Comparison of ENCODE assay signal across 9 mouse cellular contexts in the genomic region with DNA sequence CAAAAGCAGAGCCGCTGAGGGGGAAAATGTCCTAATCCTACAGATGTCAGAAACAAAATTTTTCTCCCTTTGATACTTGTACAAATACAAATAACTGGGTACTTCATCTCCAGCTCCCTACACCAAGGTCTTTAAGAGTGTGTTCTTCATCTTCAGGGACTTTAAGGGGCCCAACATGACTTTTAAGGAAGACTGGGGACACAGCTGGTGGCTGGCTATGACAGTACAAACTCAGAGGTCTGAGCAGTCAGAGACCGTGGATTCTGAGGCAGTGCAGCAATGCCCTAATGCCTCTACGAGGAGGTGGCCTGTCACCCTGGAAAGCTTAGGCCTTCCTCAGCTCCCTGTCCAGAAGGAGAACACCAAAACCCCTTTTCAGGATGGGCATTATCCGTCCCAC. TPM values are rescaled to one million over a fixed set of nuclear protein-coding genes. Genes with fewer than 3 reads are reported as not detected.
DNase-seq lines count a peak whose midpoint lies in the region; ATAC-seq and TF ChIP-seq lines count a peak whose summit lies in the region.
"Had no signal": no experiment of that assay in that cellular context is flagged by ENCODE, and none has a peak within 500 bp of the region (broad histone marks: within the 10 kb centered on the region; RNA-seq: fewer than 3 reads in every experiment).

No protein-coding gene starts in this region.

- peak overlapping the region; percentile 100 for H3K27ac ChIP-seq in heart, embryonic 10.5 days
- H3K27ac ChIP-seq in CH12.LX (ENCODE audit: insufficient read depth, low read depth) = no peak overlapping the region
- peak overlapping the region; percentile 95; the same call in 1 of the 2 replicates for H3K27ac ChIP-seq in forebrain, postnatal 0 days (ENCODE audit: low read depth, low read length)
- H3K27ac ChIP-seq in liver, embryonic 15.5 days (replicated peaks) = peak overlapping the region; percentile 98
- H3K27ac ChIP-seq: macrophage had no signal

- TF ChIP-seq CTCF in CH12.LX (conservative IDR thresholded peaks at IDR 0.05 in 1 of 2, IDR thresholded peaks at IDR 0.05 in 1 of 2; ENCODE audit: low read depth in 2 of 2, low read length in 2 of 2) = no peak
- no peak for TF ChIP-seq CTCF in forebrain, postnatal 0 days (IDR thresholded peaks at IDR 0.05; ENCODE audit: low read depth)

- no peak for TF ChIP-seq POLR2A in CH12.LX (IDR thresholded peaks at IDR 0.05; ENCODE audit: low read depth, low read length)

- peak overlapping the region; percentile 72; the same call in 1 of the 2 replicates for H3K9ac ChIP-seq in CH12.LX (ENCODE audit: insufficient read depth, low read depth)
- peak overlapping the region; percentile 77; the same call in 1 of the 2 replicates for H3K9ac ChIP-seq in forebrain, postnatal 0 days
- H3K9ac ChIP-seq in liver, embryonic 15.5 days = peak overlapping the region; percentile 96

- no peaks in the 10 kb centered on the region for H3K9me3 ChIP-seq in heart, embryonic 10.5 days
- no peaks in the 10 kb centered on the region for H3K9me3 ChIP-seq in CH12.LX (replicated peaks; ENCODE audit: low read length)
- no peaks in the 10 kb centered on the region for H3K9me3 ChIP-seq in forebrain, postnatal 0 days (ENCODE audit: low read length)
- H3K9me3 ChIP-seq in liver, embryonic 15.5 days (replicated peaks) = no peaks in the 10 kb centered on the region

- H3K4me1 ChIP-seq in heart, embryonic 10.5 days = peaks cover 35% of the 10 kb centered on the region
- H3K4me1 ChIP-seq in CH12.LX (ENCODE audit: control insufficient read depth in 1 of 2, insufficient read depth in 2 of 2) = peaks cover 7 to 39% of the 10 kb centered on the region in 2 experiments
- H3K4me1 ChIP-seq in forebrain, postnatal 0 days (ENCODE audit: insufficient read depth) = 0 out of 2 replicates have a peak, but pooled peaks cover 4% of the 10 kb centered on the region
- peaks cover 46% of the 10 kb centered on the region for H3K4me1 ChIP-seq in liver, embryonic 15.5 days (replicated peaks)

- H3K4me3 ChIP-seq in heart, embryonic 10.5 days = peak overlapping the region; percentile 93
- no peak overlapping the region for H3K4me3 ChIP-seq in CH12.LX (replicated peaks in 1 of 3; ENCODE audit: low read depth in 2 of 3, low read length in 2 of 3, poor library complexity in 1 of 3)
- peak overlapping the region; percentile 90; the same call in 1 of the 2 replicates for H3K4me3 ChIP-seq in forebrain, postnatal 0 days (ENCODE audit: low read depth, low read length)
- peak overlapping the region; percentile 94 for H3K4me3 ChIP-seq in liver, embryonic 15.5 days (replicated peaks)

- H3K27me3 ChIP-seq in heart, embryonic 10.5 days (ENCODE audit: insufficient read depth, poor library complexity, severe bottlenecking) = no peaks in the 10 kb centered on the region
- no peaks in the 10 kb centered on the region for H3K27me3 ChIP-seq in CH12.LX (replicated peaks)
- H3K27me3 ChIP-seq in forebrain, postnatal 0 days (ENCODE audit: insufficient read depth, low read length) = no peaks in the 10 kb centered on the region
- H3K27me3 ChIP-seq in liver, embryonic 15.5 days = no peaks in the 10 kb centered on the region

- DNase-seq in heart, embryonic 10.5 days (ENCODE audit: low spot score) = no peak
- DNase-seq in heart, adult 8-10 months (ENCODE audit: low spot score) = no peak
- DNase-seq in CH12.LX (ENCODE audit: extremely low read depth) = no peak
- no peak for DNase-seq in forebrain, postnatal 0 days
- DNase-seq in spleen, adult 18-20 months = no peak
- no peak for DNase-seq in layer of hippocampus, postnatal 14 days (ENCODE audit: low spot score in 2 of 2)

- WGBS in heart, embryonic 10.5 days = 43% methylated on average over 4 of the region's 4 CpGs
- 58% methylated on average over 4 of the region's 4 CpGs for WGBS in forebrain, postnatal 0 days
- WGBS in liver, embryonic 15.5 days (ENCODE audit: insufficient replicate concordance) = 55% methylated on average over 4 of the region's 4 CpGs

- H3K36me3 ChIP-seq in heart, embryonic 10.5 days = no peaks in the 10 kb centered on the region
- H3K36me3 ChIP-seq in CH12.LX (replicated peaks in 1 of 2; ENCODE audit: control insufficient read depth in 1 of 2, insufficient read depth in 1 of 2, low read length in 1 of 2) = peaks cover 0 to 10% of the 10 kb centered on the region in 2 experiments
- no peaks in the 10 kb centered on the region for H3K36me3 ChIP-seq in forebrain, postnatal 0 days (ENCODE audit: insufficient read depth)
- H3K36me3 ChIP-seq in liver, embryonic 15.5 days (replicated peaks) = peaks cover 5% of the 10 kb centered on the region; the same call in 1 of the 2 replicates

- dilution Hi-C loops in CH12.LX (cut with MboI; ENCODE audit: extremely low pct_ligation_motif_present, extremely low pct_unique_long_range_greater_than_20kb, low sequenced_read_pairs) = no loop called here

- TF ChIP-seq RAD21 in CH12.LX (IDR thresholded peaks at IDR 0.05; ENCODE audit: low read depth, low read length) = no peak

- no peak for TF ChIP-seq EP300 in CH12.LX (IDR thresholded peaks at IDR 0.05; ENCODE audit: low read length)

- in situ Hi-C loops in CH12.LX (cut with MboI; ENCODE audit: low pct_ligation_motif_present, low pct_unique_long_range_greater_than_20kb, low sequenced_read_pairs) = no loop called here

- peak overlapping the region; percentile 89; the same call in 1 of the 2 replicates for H3K4me2 ChIP-seq in CH12.LX (ENCODE audit: insufficient read depth, low read depth, poor library complexity, severe bottlenecking)
- peak overlapping the region; percentile 55 for H3K4me2 ChIP-seq in forebrain, postnatal 0 days (ENCODE audit: low read depth)
- peak overlapping the region; percentile 81 for H3K4me2 ChIP-seq in liver, embryonic 15.5 days

- no peak for ATAC-seq in forebrain, postnatal 0 days
- ATAC-seq in liver, embryonic 15.5 days (ENCODE audit: insufficient read depth) = no peak
- no peak for ATAC-seq in megakaryocyte progenitor cell, adult 5-6 weeks (replicated peaks; ENCODE audit: poor library complexity)

- H3K79me2 ChIP-seq in CH12.LX (replicated peaks; ENCODE audit: control insufficient read depth, extremely low read depth, insufficient read depth, poor library complexity, severe bottlenecking) = peaks cover 34% of the 10 kb centered on the region

TF ChIP-seq in CH12.LX, 34 proteins besides CTCF, POLR2A, EP300 and RAD21:
- TF ChIP-seq TBP (conservative IDR thresholded peaks at IDR 0.05; ENCODE audit: low read depth, low read length) (no peak), ZC3H11A (IDR thresholded peaks at IDR 0.05; ENCODE audit: low read depth, low read length) (no peak), JUND (conservative IDR thresholded peaks at IDR 0.05; ENCODE audit: low read depth, low read length) (no peak), SIN3A (IDR thresholded peaks at IDR 0.05; ENCODE audit: low read length) (no peak), UBTF (IDR thresholded peaks at IDR 0.05; ENCODE audit: low read depth, low read length) (no peak), E2F4 (IDR thresholded peaks at IDR 0.05; ENCODE audit: insufficient replicate concordance, low read depth, low read length) (no peak), USF1 (IDR thresholded peaks at IDR 0.05; ENCODE audit: low read depth, low read length) (no peak), NELFE (IDR thresholded peaks at IDR 0.05; ENCODE audit: low read depth, low read length) (no peak)

RNA-seq across cellular contexts. Expression of a gene that starts 0.4 kb away (rescaled TPM):
- polyA plus RNA-seq in heart, embryonic 10.5 days (2016; fragmentation: Nextera tagmentation; extraction: Ambion mirVana) = 742 and 776 TPM in 2 replicates
- 1,000 to 10,000 TPM in 3 of 4 experiments, 100 to 1,000 TPM in 1; 878 to 1,206 (median 1,167) TPM for total RNA-seq in heart, adult 8-10 months (2022)
- total RNA-seq in CH12.LX (2012; rRNA removed) = 163 and 171 TPM in 2 replicates
- total RNA-seq in CH12.LX (2014; rRNA removed) = 246 and 279 TPM in 2 replicates
- polyA plus RNA-seq in CH12.LX (2012; ENCODE audit: insufficient read length, low read depth) = 280 and 285 TPM in 2 replicates
- total RNA-seq in forebrain, postnatal 0 days (2014; rRNA removed) = 35.6 and 37.0 TPM in 2 replicates
- 80.4 and 80.8 TPM in 2 replicates for polyA plus RNA-seq in forebrain, postnatal 0 days (2015; fragmentation: Nextera tagmentation; extraction: Ambion mirVana)
- polyA plus RNA-seq in liver, embryonic 15.5 days (2015; fragmentation: Nextera tagmentation; extraction: Ambion mirVana) = 172 and 186 TPM in 2 replicates
- 307 and 338 TPM in 2 replicates for total RNA-seq in megakaryocyte progenitor cell, adult 5-6 weeks (2015)
- 150 and 188 TPM in 2 replicates for total RNA-seq in megakaryocyte progenitor cell, adult 5-6 weeks (2017)
- total RNA-seq in layer of hippocampus, postnatal 14 days (2021) = 10 to 100 TPM; 52.0 to 59.0 TPM

RNA-seq across cellular contexts. Expression of a gene that starts 0.7 kb away (rescaled TPM):
- 109 and 198 TPM in 2 replicates for polyA plus RNA-seq in heart, embryonic 10.5 days (2016; fragmentation: Nextera tagmentation; extraction: Ambion mirVana)
- 1,000 to 10,000 TPM; 1,005 to 1,153 (median 1,086) TPM for total RNA-seq in heart, adult 8-10 months (2022)
- total RNA-seq in CH12.LX (2012; rRNA removed) (0.42 and 0.55 TPM in 2 replicates), CH12.LX (2014; rRNA removed) (0.26 TPM in 2 replicates)
- polyA plus RNA-seq in CH12.LX (2012; ENCODE audit: insufficient read length, low read depth) = 0.86 and 0.93 TPM in 2 replicates
- total RNA-seq in forebrain, postnatal 0 days (2014; rRNA removed) = 1.5 and 2.0 TPM in 2 replicates
- polyA plus RNA-seq in forebrain, postnatal 0 days (2015; fragmentation: Nextera tagmentation; extraction: Ambion mirVana) = 0.52 and 1.2 TPM in 2 replicates
- 1.3 and 2.6 TPM in 2 replicates for polyA plus RNA-seq in liver, embryonic 15.5 days (2015; fragmentation: Nextera tagmentation; extraction: Ambion mirVana)
- 0.20 and 0.30 TPM in 2 replicates for total RNA-seq in megakaryocyte progenitor cell, adult 5-6 weeks (2015)
- total RNA-seq in megakaryocyte progenitor cell, adult 5-6 weeks (2017) = 0.33 and 0.34 TPM in 2 replicates
- 1 to 10 TPM; 2.9 to 4.5 TPM for total RNA-seq in layer of hippocampus, postnatal 14 days (2021)

Comparison
In these comparisons a context has a peak if more than half of its experiments do, and no peak if none do; other contexts are left out.
1. H3K4me3 ChIP-seq: peak in heart, embryonic 10.5 days (single experiment), forebrain, postnatal 0 days (single experiment) and liver, embryonic 15.5 days (single experiment); none in CH12.LX (0 of 3).
2. RNA of a gene that starts 0.7 kb away (total RNA-seq): 1,005 to 1,153 TPM in heart, adult 8-10 months; 2.9 to 4.5 TPM in layer of hippocampus, postnatal 14 days, 1.5 to 2.0 TPM in forebrain, postnatal 0 days, 0.26 to 0.55 TPM in CH12.LX and 0.20 to 0.34 TPM in megakaryocyte progenitor cell, adult 5-6 weeks; every median in the first group is over 100 times any median in the second.
3. Peak in every context shown above with its lines, with median percentiles within 50 percentile points of each other: H3K4me2 ChIP-seq and H3K9ac ChIP-seq.